Mouse (Mus musculus): Measurements from ENCODE around the gene Perp. TPM values are rescaled to one million over a fixed set of nuclear protein-coding genes. Genes with fewer than 3 reads are reported as not detected.

The Perp gene
- polyA plus RNA-seq (2015; fragmentation: Nextera tagmentation; extraction: Ambion mirVana), result 1.6 and 2.6 TPM in 2 replicates

GRCm38 (mm10) chr10:18844441-18845286 lies at the start of gene Perp:
Gene Perp, plus strand, starts transcription at chr10:18845020.
- ATAC-seq, result peak; percentile 95
- Histone ChIP-seq H3K4me2 (replicated peaks) (peak within 1 kb of the TSS; percentile 90), H3K36me3 (no peaks in the 10 kb centered on the region), H3K4me1 (replicated peaks) (peaks cover 10% of the 10 kb centered on the region), H3K9me3 (no peaks in the 10 kb centered on the region), H3K27me3 (peaks cover 49% of the 10 kb centered on the region), H3K4me3 (replicated peaks) (peak within 1 kb of the TSS; percentile 57), H3K27ac (no peak within 1 kb of the TSS), H3K9ac (replicated peaks) (peak within 1 kb of the TSS; percentile 64)
- 3% methylated on average over 54 of the region's 54 CpGs for WGBS

- Histone ChIP-seq H3K36me3 (no peaks in the 10 kb centered on the region), H3K4me2 (replicated peaks) (no peak overlapping the region), H3K9me3 (no peaks in the 10 kb centered on the region), H3K9ac (replicated peaks) (no peak overlapping the region), H3K4me3 (replicated peaks) (no peak overlapping the region), H3K27me3 (no peaks in the 10 kb centered on the region), H3K27ac (no peak overlapping the region), H3K4me1 (replicated peaks) (peaks cover 3% of the 10 kb centered on the region; the same call in 1 of the 2 replicates)
- WGBS, result 92% methylated on average over 2 of the region's 2 CpGs
- no peak for ATAC-seq
Observed at GRCm38 (mm10) chr10:18811751-18812150, 33.1 kb upstream of the Perp start.

GRCm38 (mm10) chr10:18816560-18816959 lies 28.3 kb upstream of the Perp start:
- peak; percentile 74 for ATAC-seq
- Histone ChIP-seq H3K4me1 (replicated peaks) (peaks cover 4% of the 10 kb centered on the region; the same call in 1 of the 2 replicates), H3K9me3 (no peaks in the 10 kb centered on the region), H3K9ac (replicated peaks) (no peak overlapping the region), H3K36me3 (no peaks in the 10 kb centered on the region), H3K4me2 (replicated peaks) (no peak overlapping the region), H3K27ac (no peak overlapping the region), H3K27me3 (no peaks in the 10 kb centered on the region), H3K4me3 (replicated peaks) (no peak overlapping the region)
- 45% methylated on average over 5 of the region's 5 CpGs for WGBS

- H3K9ac ChIP-seq (replicated peaks), result no peak overlapping the region
- H3K4me1 ChIP-seq (replicated peaks), result no peaks in the 10 kb centered on the region
- no peak overlapping the region for H3K4me2 ChIP-seq (replicated peaks)
- H3K36me3 ChIP-seq, result no peaks in the 10 kb centered on the region
- no peak for ATAC-seq
- no peak overlapping the region for H3K4me3 ChIP-seq (replicated peaks)
- no peaks in the 10 kb centered on the region for H3K9me3 ChIP-seq
- H3K27ac ChIP-seq, result no peak overlapping the region
- H3K27me3 ChIP-seq, result no peaks in the 10 kb centered on the region
Observed at GRCm38 (mm10) chr10:18825143-18825542, 19.7 kb upstream of the Perp start.

- ATAC-seq, result no peak
- Histone ChIP-seq H3K4me1 (replicated peaks) (no peaks in the 10 kb centered on the region), H3K4me3 (replicated peaks) (no peak overlapping the region)
Observed at GRCm38 (mm10) chr10:18826107-18826506, 18.7 kb upstream of the Perp start.

GRCm38 (mm10) chr10:18827936-18828335 lies 16.9 kb upstream of the Perp start:
- Histone ChIP-seq H3K9me3 (no peaks in the 10 kb centered on the region), H3K4me1 (replicated peaks) (no peaks in the 10 kb centered on the region), H3K36me3 (no peaks in the 10 kb centered on the region), H3K27ac (no peak overlapping the region), H3K4me2 (replicated peaks) (no peak overlapping the region), H3K27me3 (no peaks in the 10 kb centered on the region), H3K4me3 (replicated peaks) (no peak overlapping the region), H3K9ac (replicated peaks) (no peak overlapping the region)
- 36% methylated on average over 2 of the region's 2 CpGs for WGBS
- ATAC-seq, result no peak

More at GRCm38 (mm10) chr10:18826107-18826506, 18.7 kb upstream of the Perp start:
- H3K4me2 ChIP-seq (replicated peaks), result no peak overlapping the region
- no peak overlapping the region for H3K27ac ChIP-seq
- no peak overlapping the region for H3K9ac ChIP-seq (replicated peaks)
- H3K27me3 ChIP-seq, result no peaks in the 10 kb centered on the region
- no peaks in the 10 kb centered on the region for H3K36me3 ChIP-seq
- 92% methylated on average over 2 of the region's 2 CpGs for WGBS
- no peaks in the 10 kb centered on the region for H3K9me3 ChIP-seq

- no peak for ATAC-seq
- Histone ChIP-seq H3K27ac (no peak overlapping the region), H3K36me3 (no peaks in the 10 kb centered on the region), H3K4me1 (replicated peaks) (no peaks in the 10 kb centered on the region), H3K27me3 (no peaks in the 10 kb centered on the region), H3K4me2 (replicated peaks) (no peak overlapping the region), H3K9me3 (no peaks in the 10 kb centered on the region), H3K4me3 (replicated peaks) (no peak overlapping the region), H3K9ac (replicated peaks) (no peak overlapping the region)
- whole genome bisulfite sequencing, result 84% methylated on average over 4 of the region's 4 CpGs
Observed at GRCm38 (mm10) chr10:18830359-18830758, 14.5 kb upstream of the Perp start.

- Histone ChIP-seq H3K36me3 (no peaks in the 10 kb centered on the region), H3K9ac (replicated peaks) (no peak overlapping the region), H3K4me3 (replicated peaks) (no peak overlapping the region), H3K27ac (no peak overlapping the region), H3K27me3 (no peaks in the 10 kb centered on the region), H3K4me2 (replicated peaks) (no peak overlapping the region), H3K4me1 (replicated peaks) (no peaks in the 10 kb centered on the region), H3K9me3 (no peaks in the 10 kb centered on the region)
- no peak for ATAC-seq
- 51% methylated on average over 7 of the region's 7 CpGs for WGBS
Observed at GRCm38 (mm10) chr10:18831823-18832222, 13.0 kb upstream of the Perp start.

- H3K4me3 ChIP-seq (replicated peaks), result no peak overlapping the region
- no peak for ATAC-seq
- no peak overlapping the region for H3K27ac ChIP-seq
- H3K4me1 ChIP-seq (replicated peaks), result no peaks in the 10 kb centered on the region
- H3K36me3 ChIP-seq, result no peaks in the 10 kb centered on the region
- no peaks in the 10 kb centered on the region for H3K27me3 ChIP-seq
- no peak overlapping the region for H3K4me2 ChIP-seq (replicated peaks)
- no peaks in the 10 kb centered on the region for H3K9me3 ChIP-seq
- WGBS, result 60% methylated on average over 2 of the region's 2 CpGs
- H3K9ac ChIP-seq (replicated peaks), result no peak overlapping the region
Observed at GRCm38 (mm10) chr10:18834389-18834788, 10.4 kb upstream of the Perp start.

GRCm38 (mm10) chr10:18835684-18836479 lies 8.9 kb upstream of the Perp start:
- no peaks in the 10 kb centered on the region for H3K27me3 ChIP-seq
- peak; percentile 60; the same call in 1 of the 2 replicates for ATAC-seq

GRCm38 (mm10) chr10:18839530-18839929 lies 5.3 kb upstream of the Perp start:
- Histone ChIP-seq H3K4me1 (replicated peaks) (peaks cover 2% of the 10 kb centered on the region), H3K9ac (replicated peaks) (0 out of 2 replicates have a peak overlapping the region, but pooled peaks have one; percentile 10), H3K9me3 (no peaks in the 10 kb centered on the region), H3K4me2 (replicated peaks) (no peak overlapping the region), H3K4me3 (replicated peaks) (no peak overlapping the region), H3K27ac (no peak overlapping the region), H3K27me3 (peaks cover 21% of the 10 kb centered on the region), H3K36me3 (no peaks in the 10 kb centered on the region)
- ATAC-seq, result no peak
- 83% methylated on average over 4 of the region's 4 CpGs for WGBS

More at GRCm38 (mm10) chr10:18835684-18836479, 8.9 kb upstream of the Perp start:
- WGBS, result 46% methylated on average over 5 of the region's 6 CpGs
- H3K9ac ChIP-seq (replicated peaks), result no peak overlapping the region
- H3K27ac ChIP-seq, result no peak overlapping the region
- no peaks in the 10 kb centered on the region for H3K36me3 ChIP-seq
- no peaks in the 10 kb centered on the region for H3K4me1 ChIP-seq (replicated peaks)
- H3K9me3 ChIP-seq, result no peaks in the 10 kb centered on the region
- H3K4me3 ChIP-seq (replicated peaks), result no peak overlapping the region
- H3K4me2 ChIP-seq (replicated peaks), result no peak overlapping the region

GRCm38 (mm10) chr10:18840736-18841135 lies 4.1 kb upstream of the Perp start:
- Histone ChIP-seq H3K4me3 (replicated peaks) (no peak overlapping the region), H3K27me3 (peaks cover 33% of the 10 kb centered on the region), H3K4me2 (replicated peaks) (no peak overlapping the region), H3K4me1 (replicated peaks) (peaks cover 10% of the 10 kb centered on the region), H3K9ac (replicated peaks) (no peak overlapping the region), H3K27ac (no peak overlapping the region), H3K9me3 (no peaks in the 10 kb centered on the region), H3K36me3 (no peaks in the 10 kb centered on the region)
- WGBS, result 75% methylated on average over 4 of the region's 4 CpGs
- no peak for ATAC-seq
